Mouse (Mus musculus) thymus, postnatal 36 days (tissue): ENCODE data around the gene Lect2.
A peak's percentile ranks its signal among the peaks of the same experiment; 100 is the strongest.

Source experiments
- DNase-seq, 2 experiments: peaks; one replicate each; pipeline ENCODE4 v3.0.0; 2022; ENCODE audit warnings: mixed read lengths in 2 of 2

Lect2 gene

DNA sequence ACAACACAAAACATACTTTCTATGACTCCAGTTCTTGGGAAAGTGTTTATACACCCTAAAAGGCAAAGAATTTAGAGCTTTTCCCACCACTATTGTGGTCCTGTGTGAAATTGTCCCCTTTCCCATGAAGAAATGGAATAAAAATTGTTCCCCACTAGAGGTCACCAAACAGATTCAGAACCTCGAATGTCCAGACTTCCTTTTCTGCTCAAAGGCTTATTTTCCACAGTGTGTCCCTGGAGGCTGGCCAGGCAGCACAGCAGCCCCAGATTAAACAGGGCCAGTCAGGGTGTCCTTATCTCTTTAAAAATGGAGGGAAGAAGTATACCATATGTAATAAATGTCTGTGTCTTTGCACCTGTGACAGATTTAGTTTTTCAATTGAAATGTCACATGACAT lies 7.7 kb upstream of the Lect2 start:
- no peak for DNase-seq

DNA sequence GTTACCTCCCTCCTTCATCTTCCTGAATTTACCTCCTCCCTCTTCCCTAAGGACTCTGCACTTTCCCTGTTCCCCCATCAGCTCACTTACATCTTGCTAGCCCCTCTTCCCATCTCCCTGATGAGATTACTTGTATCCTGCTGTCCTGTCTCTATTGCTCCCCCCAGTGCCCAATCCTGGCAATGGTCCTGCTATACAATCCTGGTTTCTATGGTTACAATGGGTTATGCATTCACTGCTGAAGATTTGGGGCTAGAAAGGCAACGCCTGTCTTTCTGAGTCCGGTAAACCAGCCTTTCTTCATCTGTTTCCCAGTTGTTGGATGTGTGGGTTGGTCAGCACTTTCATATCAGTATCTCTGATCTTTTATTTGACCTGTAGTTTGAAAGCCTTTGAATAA lies 6.1 kb upstream of the Lect2 start:
- DNase-seq, result peak; percentile 39 to 50

DNA sequence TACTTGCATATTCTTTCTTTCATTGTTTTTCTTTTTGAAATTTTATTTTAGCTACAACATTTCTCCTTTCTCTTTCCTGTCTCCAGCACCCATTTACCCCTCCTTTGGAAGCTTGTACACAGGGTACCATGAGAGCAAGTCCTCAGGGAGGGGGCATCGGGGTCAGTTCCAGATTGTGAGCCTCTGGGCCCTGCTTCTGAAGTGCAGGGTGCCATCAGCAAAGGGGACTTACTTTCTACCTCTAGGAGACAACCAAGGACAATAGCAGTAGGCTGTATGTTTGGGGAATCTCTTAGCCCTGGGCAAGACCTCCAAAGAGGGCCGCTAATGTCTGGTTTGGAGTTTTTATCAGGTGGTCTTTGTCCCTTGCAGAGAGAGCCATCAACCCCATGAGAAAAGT lies 5.6 kb upstream of the Lect2 start:
- DNase-seq, result no peak

DNA sequence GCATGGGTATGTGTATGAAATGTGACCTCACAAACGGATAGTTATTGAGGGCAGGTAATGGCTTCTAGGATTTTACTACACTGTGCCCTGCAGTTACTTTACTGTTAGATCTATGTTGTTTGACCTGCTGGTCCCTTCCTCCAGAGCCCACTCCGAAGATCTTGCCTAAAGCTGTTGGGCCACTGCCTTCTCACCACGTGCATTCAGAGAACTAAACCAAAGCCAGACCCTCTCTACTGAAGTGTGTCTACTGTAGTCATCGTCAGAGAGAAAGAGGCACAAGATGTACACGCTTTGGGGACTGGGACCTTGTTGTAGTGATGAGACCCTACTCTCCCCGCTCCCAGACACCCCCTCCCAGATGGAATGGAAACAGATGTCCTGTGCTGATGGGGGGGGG lies 3.4 kb upstream of the Lect2 start:
- DNase-seq, result no peak

DNA sequence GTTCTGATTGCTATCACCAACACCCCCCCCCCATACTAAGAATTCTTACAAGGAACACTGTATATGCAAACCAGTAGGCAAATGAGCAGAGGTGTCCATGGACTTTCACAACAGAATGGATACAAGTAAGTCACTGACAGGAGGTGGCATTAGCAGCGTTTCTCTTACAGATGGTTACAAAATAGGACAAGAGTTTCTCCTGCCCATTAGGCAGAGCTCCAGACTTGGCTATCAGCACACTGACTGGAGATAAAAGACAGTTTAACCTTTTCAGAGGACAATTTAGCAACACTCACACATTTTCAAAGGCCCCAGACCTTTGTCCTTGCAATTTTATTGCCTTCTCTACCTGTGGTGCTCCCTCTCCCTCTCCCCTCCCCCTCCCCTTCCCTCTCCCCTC lies 2.3 kb upstream of the Lect2 start:
- DNase-seq, result no peak

DNA sequence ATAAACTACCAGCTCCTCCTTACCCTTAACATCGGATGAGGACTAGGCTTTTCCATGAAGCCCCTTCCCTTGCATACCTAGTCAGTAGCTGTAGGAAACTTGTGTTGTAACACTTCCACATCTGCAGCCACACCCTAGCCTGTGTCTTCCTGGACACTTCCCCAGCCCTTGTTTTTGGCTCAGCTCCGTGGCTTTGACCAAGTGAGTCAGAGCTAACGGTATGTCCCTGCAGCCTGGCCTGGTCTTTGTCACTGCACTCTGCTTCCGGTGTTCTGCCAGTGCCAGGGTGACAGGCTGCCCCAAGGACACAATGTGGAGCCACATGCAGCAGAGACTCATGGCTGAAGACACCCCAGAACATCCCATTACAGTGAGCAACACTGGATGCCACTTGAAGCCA lies 1.1 kb upstream of the Lect2 start:
- DNase-seq, result no peak

DNA sequence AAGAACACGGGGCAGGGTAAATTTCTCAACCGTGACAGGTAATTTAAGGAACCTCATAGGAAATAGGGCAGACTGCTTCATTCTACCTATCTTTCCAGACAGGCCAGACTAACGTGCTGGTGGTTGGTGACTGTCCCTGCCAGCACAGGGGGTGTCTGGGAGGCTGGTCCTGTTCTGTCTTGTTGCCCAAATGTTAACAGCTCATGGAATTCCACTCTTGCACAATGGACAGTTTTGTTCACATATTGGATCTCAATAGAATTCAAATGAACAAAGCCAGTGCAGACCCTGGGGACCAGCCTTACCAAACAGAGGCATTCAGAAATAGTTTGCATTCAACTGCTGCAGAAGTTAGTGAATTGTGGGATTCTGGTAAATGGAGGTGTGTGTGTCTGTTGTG lies 3.3 kb downstream of the Lect2 start:
- DNase-seq, result no peak

DNA sequence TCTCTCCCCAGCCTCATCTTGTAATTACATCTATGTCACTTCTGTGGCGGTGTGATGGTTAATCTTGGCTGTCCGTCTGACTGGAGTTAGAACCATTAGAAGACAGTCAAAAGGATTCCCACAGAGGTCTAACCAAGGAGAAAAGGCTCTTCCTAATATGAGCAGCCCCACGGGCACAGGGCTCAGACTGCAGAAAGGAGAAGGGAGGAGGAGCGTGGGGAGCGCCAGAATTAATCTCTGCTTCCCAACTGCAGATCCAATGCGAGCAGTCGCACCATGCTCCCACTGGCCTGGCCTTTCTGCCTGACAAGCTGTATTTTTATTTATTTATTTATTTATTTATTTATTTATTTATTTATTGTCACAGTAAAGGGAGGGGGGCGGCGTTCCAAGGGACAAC lies 4.5 kb downstream of the Lect2 start:
- DNase-seq, result no peak

DNA sequence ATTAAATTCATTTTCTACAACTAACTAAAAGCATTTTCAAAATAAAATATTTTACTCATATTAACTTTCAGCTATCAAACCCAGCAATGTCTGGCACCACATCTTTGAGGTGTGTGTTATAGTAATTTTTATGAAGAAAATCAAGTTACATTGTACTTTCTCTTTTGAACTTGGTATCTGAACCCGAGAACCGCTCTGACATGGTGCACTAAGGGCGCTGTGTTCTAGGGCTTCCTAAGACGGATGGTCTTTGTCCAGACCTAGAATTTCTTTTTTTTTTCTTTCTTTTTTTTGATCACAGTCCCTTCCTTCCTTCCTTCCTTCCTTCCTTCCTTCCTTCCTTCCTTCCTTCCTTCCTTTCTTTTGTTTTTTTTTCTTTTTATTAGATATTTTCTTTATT lies 8.5 kb downstream of the Lect2 start:
- peak; percentile 26 to 31 for DNase-seq

DNA sequence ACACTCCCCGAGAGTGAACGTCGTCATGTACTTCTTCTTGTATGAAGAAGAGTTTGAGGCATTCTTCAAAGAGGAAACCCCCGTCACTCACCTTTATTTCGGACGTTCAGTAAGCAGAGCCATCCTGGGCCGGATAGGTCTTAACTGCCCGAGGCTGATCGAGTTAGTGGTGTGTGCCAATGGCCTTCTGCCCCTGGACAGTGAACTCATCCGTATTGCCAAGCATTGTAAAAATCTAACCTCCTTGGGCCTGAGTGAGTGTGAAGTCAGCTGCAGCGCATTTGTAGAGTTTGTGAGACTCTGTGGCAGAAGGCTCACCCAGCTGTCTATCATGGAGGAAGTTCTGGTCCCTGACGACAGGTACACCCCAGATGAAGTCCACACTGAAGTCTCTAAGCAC lies 11.3 kb downstream of the Lect2 start:
- DNase-seq, result no peak

DNA sequence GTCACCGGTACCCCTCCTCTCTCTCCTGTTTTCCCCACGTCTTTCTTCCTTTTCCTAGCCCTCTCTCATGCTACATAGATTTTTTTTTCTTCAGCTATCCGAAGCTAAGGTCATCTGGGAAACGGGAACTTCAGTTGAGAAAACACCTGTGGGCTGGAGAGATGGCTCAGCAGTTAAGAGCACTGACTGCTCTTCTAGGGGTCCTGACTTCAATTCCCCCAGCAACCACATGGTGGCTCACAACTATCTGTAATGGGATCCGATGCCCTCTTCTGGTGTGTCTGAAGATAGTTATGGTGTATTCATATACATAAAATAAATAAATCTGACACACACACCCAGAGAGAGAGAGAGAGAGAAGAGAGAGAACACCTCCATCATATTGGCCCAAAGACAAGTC lies 12.7 kb downstream of the Lect2 start:
- DNase-seq, result peak; percentile 27 to 33

DNA sequence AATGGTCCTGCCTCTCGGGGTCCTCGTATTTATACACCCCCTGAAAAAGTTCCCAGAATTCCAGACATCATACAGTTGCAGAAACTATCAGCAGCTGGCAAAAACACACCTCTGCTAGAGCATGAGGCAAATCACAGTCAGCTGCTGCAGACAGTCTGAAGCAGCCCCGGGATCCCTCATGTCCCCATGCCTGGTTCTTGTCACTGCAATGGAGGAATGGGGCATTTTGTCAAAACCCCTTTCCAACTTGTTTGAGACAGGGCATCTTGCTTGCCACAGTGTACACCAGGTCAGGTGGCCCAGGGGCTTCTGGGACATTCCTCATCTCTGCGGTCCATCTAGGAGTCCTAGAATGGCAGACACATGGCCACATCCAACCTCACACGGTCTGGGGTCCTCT lies 13.4 kb downstream of the Lect2 start:
- no peak for DNase-seq

DNA sequence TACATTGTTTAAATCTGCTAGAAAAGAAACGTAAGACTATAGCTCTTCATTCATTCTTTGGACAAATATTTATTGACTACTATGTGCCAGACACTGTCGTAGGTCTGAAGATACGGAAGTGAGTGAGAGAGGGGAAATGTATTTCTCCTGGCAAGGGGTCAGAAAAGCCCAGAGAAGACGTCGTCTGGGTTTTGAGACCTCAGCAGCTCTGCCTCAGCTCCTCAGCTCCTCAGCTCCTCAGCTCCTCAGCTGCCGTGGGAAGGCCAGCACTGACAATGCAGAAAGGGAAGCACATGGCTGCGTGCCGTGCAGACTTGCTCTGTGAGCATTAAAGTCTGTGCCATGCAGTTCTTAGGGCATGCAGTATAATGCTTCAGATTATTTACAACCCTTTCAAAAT lies 18.6 kb downstream of the Lect2 start:
- no peak for DNase-seq

DNA sequence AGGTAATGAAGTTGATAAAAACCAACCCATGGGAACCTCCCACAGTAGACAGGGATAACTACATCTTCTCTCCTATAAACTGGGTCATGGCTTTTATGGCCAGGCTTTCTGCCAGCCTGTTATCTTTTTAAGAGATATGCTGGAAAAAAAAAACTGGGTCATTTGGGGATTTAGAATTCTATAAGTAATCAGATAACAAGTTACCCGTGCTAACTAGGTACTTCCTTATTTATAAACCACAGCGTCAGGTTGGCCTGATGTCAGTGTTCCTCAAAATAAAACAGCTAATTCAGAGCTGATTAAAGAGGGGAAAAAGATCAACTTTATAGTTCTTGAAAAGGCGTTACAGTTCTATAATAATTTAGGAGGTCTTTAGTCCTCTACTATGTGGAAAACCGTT lies 19.3 kb downstream of the Lect2 start:
- DNase-seq, result no peak

DNA sequence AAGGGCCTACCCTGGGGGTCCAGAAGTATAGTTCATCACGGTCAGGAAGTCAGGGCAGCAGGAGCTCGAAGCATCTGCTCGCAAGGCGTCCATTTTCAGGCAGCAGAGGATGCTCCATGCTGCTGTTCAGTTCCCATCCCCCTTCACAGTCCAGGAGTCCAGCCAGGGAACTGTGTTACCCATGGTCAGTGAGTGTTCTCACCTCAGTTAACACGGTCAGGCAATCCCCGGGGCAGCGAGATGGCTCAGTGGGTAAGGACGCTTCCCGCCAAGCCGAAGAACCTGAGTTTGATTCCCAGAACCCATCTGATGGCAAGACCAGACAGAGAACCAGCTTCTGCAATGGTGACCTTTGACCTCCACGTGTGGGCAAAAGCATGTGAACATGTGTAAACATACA lies 20.0 kb downstream of the Lect2 start:
- DNase-seq, result no peak

DNA sequence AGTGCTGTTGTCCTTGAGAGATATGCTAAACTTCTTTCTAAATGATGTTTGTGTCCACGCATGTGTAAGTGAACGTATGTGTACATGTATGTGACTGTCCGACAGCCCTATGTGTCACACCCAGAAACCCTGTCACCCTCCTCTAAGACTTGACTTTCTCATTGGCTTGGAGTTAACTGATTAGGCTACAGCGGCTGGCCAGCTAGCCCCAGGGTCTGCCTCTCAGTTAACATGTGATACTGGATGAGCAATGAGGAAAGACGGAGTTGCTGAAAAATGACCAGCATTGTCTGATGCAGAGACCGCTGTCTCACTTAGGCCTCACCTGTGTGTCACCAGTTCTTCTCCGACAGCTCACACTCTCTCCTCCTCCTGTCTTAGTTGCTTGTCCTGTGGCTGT lies 20.5 kb downstream of the Lect2 start:
- no peak for DNase-seq

DNA sequence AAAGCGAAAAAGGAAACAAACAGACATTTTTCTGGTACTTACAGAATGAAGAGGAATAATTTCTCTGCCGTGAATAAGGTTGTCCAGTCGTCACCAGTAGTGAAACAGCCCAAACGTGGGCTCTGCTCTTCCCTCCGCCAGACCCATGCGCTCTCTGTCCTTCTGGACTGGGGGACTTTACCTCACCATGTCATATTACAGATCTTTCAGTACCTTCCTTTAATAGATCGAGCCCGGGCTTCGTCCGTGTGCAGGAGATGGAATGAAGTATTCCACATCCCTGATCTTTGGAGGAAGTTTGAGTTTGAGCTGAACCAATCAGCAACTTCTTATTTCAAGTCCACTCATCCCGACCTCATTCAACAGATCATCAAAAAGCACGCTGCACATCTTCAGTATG lies 21.4 kb downstream of the Lect2 start:
- no peak for DNase-seq

DNA sequence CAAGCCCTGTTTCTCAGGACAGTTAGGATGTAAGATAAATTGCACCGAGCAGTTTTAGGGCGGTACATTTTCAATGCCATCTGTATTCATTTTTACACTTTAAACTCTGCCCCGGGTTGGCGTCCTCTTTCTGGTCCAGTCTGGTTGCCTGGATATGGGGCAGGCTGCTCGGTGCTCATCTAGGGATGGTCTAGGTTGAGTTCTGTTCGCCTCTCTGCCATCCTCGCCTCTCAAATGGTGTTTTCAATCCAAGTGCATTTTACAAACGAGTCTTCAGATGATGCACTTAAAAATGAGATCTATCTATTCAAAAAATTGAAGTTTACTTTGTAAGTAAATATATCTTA lies 25.5 kb downstream of the Lect2 start:
- no peak for DNase-seq

DNA sequence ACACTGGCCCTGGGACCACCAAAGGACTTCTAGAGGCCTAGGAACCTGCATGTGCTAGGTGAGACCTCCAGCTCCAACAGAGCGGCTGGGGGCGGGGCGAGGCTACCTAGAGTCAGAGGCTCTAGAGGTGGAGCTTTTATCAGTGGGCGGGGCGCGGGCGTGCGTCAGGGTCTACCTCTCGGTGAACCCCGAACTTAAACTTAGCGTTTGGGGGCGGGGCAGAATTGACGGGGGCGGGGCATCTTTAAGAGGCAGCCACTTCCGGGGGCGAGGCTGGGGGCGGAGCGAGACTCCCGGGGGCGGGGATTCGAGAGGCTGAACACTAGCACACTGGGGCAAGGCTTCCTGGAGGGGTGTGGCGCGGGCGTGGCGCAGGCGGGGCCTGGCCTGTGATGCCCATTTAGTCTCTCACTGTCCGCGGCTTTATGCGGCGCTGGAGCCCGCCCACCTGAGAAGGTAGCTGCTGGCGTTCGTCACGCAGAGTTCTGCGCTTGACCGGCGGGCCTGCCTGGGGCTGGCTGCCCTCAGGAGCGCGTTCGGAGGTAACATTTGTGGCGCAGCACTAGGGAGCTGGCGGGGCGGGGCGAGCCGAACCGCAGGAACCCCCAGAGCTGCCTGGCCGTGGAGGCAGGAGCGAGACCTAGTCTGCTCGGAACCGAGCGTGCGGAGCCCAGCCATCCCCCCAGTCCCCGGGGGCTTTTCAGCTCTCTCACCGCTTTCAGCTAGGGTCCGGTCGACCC lies 26.1 kb downstream of the Lect2 start, which contains the start of gene Fbxl21:
TSS of gene Fbxl21 (plus strand) at position 392 of the 740 bp plus-strand sequence.
- DNase-seq, result peak; percentile 90 to 91

DNA sequence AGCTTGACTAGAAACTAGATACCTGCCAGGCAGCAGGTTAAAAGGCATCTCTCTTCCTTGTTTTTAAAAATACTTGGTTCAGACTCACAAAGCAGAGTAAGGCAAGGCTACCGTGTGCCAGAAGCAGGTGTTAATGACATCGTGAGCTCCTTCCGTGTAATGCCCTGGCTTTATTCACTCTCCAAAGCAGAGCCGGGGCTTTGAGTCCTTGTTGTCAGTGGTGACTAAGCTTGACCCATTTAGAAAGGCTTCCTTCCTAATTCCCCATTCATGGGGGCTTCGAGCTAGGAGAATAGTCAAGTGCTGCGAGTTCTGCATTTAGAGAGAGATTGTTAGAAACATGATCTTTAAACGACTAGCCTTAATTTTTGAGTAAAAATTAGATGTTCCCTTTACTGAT lies 31.5 kb downstream of the Lect2 start:
- no peak for DNase-seq

DNA sequence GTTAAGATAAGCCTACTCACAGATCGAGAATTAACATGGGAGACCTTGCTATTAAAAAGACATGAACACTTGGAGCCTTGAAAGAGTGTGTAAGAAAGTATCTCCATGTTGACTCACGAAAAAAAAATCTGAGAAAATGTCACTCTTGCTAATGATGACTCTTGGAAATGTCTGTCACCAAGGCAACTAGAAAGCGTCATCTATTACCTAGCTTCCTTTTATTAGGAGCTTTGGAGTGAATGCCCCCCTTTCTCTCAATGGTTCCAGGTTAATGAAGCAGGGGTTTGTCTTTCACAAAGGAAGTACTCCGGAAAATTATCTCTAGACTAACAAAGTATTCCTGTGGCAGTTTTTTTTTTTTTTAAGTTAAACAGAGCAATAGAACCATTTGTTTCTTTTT lies 32.0 kb downstream of the Lect2 start:
- DNase-seq, result no peak

DNA sequence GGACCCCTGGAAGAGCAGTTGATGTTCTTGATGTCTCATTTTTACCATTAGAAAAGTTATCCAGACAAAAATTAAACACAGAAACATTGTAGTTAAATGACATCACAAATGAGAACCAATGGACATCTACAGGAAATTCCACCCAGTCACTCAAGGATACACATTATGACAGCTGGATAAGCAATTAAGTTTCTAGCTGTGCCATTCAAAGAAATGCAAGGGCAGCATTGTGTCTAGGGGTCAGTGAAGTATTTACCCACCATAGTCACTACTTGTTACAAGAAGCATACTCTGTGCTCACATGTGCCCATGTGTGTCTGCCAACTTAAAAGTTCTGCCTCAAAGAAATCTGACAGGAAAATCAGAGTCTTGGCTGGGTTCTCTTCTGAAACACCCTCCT lies 34.7 kb downstream of the Lect2 start:
- DNase-seq, result no peak

DNA sequence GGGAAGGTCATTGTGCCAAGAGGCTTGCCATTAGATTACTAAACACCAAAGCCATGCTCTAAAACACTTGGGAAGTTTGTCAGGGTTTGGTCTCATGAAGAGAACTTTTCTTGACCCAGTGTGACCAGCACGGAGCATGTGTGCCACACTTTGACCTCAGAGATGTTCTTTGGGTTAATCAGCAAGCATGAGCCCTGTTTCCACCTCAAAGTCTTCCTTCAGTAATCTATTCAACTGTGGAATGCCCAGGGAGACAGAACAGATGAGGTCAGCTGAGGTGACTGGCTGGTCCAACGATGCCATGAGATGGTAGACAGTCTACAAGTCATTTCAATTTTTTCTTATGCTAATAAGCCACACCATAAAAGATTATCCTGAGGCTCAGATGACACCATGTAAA lies 38.5 kb downstream of the Lect2 start:
- no peak for DNase-seq

DNA sequence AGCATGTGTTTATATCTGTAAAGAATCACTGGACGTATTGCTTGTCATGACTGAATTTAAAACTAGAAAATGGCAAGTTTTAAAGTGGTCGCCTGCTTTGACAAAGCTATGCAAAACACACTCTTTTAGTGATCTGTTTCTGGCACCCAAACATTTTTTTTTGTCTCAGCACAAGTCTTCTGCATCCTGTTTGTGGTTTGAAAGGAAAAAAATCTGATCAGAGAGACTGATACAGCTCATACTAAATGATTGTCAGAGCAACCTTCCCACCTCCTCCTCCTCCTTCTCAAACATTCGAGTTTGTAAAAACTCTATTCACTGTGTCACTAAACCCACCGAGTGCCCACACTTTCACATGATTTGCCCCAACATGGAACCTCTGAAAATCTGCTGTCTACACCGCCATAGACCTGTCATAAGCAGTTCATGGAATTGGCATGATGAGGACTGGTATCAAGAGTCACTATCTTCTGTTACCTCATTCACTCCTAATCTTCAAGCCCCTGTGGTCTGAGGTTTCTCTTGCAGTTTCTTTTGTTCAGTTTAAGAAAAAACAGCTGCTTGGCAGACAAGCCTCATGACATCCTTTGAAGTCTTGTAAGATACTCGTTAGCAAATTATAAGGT lies 41.3 kb downstream of the Lect2 start:
- peak; percentile 26 to 46 for DNase-seq

DNA sequence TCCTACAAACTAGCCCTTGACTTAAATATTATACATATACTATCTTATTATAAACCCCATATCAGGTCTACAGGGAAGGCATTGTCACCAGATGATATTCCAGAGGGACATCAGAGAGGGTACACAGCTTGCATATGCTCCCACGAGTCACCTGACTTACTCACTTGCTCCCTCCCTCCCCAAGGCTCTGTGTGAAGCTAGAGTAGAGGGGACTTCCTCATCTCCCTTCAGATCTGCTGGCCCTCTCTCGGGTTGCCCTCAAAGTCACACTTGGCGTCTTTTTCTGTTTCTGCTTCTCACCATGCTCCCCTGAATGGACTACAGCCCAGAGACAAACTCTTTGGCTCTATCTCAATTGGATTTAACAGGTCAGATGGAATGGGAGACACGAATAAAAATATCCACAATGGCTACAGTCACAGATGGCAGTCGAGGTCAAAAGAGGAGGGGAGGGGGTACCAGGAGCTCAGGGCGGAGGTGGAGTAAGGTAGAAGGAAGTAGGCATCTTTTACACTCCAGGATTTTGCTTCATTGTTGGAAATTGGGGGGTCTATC lies 46.4 kb downstream of the Lect2 start:
- DNase-seq, result no peak
